Mouse (Mus musculus): ENCODE data around the gene Kctd10. TPM values are rescaled to one million over a fixed set of nuclear protein-coding genes. Genes with fewer than 3 reads are reported as not detected.

The Kctd10 gene
- polyA plus RNA-seq, 1 experiment from 2014 or later, result 62.2 TPM

DNA sequence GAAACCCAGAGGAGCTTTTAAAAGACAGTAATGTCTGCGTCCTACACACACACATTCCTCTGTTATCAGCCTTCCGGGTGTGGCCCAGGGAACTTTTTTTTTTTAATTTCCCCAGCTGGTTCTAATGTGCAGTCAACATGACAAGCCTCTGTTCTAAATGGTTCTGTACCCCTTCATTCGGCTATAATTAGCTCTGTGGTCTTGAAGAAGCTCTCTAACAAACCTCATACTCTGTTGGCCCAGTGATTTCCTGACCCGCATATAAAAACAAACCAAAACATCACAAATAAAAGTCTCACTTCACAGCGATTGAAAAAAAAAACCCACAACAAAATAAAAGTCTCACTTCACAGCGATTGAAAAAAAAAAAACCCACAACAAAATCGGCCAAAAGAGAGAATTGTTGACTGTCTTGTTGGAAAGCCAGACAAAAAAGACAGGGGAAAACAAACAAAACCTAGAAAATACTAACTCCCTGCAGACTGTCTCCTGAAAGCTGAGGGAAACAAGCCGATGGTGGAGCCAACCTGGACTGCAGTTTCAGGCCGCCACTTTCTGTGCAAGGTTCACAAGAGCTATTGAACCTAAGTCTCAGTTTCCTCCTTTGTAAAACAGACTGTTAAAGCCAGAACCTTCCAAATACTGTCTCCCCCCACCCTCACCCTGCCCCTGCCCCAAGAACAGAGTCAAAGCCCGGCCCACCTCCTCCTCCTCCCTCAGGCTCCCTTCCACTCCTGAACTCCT, 2.0 kb downstream of the Kctd10 start:
- WGBS, result 69% methylated on average over 10 of the region's 10 CpGs
- Histone ChIP-seq H3K36me3 (peaks cover 2% of the 10 kb centered on the region; the same call in 1 of the 2 replicates), H3K27me3 (no peaks in the 10 kb centered on the region), H3K4me1 (replicated peaks) (peaks cover 55% of the 10 kb centered on the region), H3K4me3 (peak overlapping the region; percentile 93), H3K4me2 (peak overlapping the region; percentile 92), H3K9me3 (no peaks in the 10 kb centered on the region), H3K9ac (0 out of 2 replicates have a peak overlapping the region, but pooled peaks have one; percentile 97), H3K27ac (replicated peaks) (peak overlapping the region; percentile 44; the same call in 1 of the 2 replicates)
- ATAC-seq (ENCODE audit: low FRiP score, low read depth), result no peak

DNA sequence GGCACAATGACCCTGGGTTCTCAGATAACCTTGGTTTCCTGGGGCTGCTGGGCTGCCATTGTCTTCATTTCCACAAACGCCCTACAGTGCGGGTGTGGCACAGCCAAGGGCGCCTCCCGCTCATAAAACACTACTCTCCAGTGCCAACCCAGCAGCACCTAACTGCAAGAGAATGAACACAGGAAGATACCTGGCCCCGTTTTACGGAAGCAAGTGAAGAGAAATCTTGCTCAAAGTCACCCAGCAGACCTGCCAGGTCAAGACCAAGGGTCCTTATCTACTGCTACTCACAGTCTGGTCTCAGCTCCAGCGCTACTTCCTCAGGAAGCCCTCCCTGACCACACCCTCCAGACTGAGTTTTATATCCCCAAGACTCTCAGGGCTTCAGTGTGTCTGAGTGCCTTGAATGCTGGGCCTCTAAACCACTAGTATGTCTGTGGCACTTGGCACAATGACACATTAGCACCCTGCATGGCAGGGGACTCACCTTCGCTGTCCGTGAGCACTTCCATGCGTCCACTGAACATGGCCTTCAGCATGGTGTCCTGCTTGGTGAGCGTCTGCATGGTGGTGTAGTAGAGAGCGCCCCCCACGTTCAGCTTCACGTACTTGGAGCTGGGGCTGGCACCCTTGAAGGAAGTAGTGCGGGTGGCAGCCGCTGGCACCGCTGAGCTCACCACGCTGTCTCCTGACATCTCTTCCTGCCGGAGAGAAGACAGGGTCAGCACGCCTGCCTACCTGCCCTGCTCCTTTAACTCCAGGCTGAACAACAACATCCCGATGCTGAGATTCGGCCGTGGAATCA, 5.7 kb downstream of the Kctd10 start:
- WGBS, result 91% methylated on average over 23 of the region's 23 CpGs
- H3K27ac ChIP-seq (replicated peaks), result no peak overlapping the region
- no peak for ATAC-seq (ENCODE audit: low FRiP score, low read depth)
- no peak overlapping the region for H3K4me2 ChIP-seq
- H3K36me3 ChIP-seq, result peaks cover 9% of the 10 kb centered on the region
- no peaks in the 10 kb centered on the region for H3K27me3 ChIP-seq
- no peak overlapping the region for H3K9ac ChIP-seq
- no peaks in the 10 kb centered on the region for H3K9me3 ChIP-seq
- peaks cover 68% of the 10 kb centered on the region for H3K4me1 ChIP-seq (replicated peaks)
- no peak overlapping the region for H3K4me3 ChIP-seq

- H3K4me2 ChIP-seq, result no peak overlapping the region
- 91% methylated on average over 9 of the region's 9 CpGs for WGBS
- H3K4me1 ChIP-seq (replicated peaks), result peaks cover 60% of the 10 kb centered on the region
- peaks cover 19% of the 10 kb centered on the region for H3K36me3 ChIP-seq
- no peaks in the 10 kb centered on the region for H3K27me3 ChIP-seq
- no peak overlapping the region for H3K4me3 ChIP-seq
- ATAC-seq (ENCODE audit: low FRiP score, low read depth), result no peak
- H3K9me3 ChIP-seq, result no peaks in the 10 kb centered on the region
- H3K9ac ChIP-seq, result no peak overlapping the region
- no peak overlapping the region for H3K27ac ChIP-seq (replicated peaks)
Observed at GRCm38 (mm10) chr5:114373581-114373980, 6.7 kb downstream of the Kctd10 start.

DNA sequence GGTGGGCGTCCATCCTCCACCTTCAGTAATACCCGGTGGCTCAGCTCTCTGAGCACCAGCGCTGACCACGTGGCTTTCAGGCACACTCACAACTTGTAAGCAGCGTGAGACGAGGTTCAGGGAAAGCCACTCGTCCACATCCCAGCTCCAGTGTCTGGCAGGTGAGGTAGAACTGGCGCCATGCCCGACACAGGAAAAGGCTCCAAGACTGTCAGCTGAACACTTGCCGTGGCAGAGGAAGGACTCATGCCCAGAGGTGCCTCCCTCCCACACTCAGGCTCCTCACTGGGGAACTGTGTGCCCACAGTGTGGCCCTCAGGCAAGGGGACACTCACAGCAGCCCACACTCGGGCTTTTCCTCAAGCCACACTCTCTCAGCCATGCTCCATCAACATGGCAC, 7.1 kb downstream of the Kctd10 start:
- WGBS, result 65% methylated on average over 11 of the region's 11 CpGs
- H3K27me3 ChIP-seq, result no peaks in the 10 kb centered on the region
- no peaks in the 10 kb centered on the region for H3K9me3 ChIP-seq
- no peak overlapping the region for H3K9ac ChIP-seq
- ATAC-seq (ENCODE audit: low FRiP score, low read depth), result no peak
- H3K36me3 ChIP-seq, result peaks cover 21% of the 10 kb centered on the region
- no peak overlapping the region for H3K27ac ChIP-seq (replicated peaks)
- no peak overlapping the region for H3K4me3 ChIP-seq
- H3K4me2 ChIP-seq, result no peak overlapping the region
- H3K4me1 ChIP-seq (replicated peaks), result peaks cover 56% of the 10 kb centered on the region

GRCm38 (mm10) chr5:114372565-114372964, 7.7 kb downstream of the Kctd10 start:
- peaks cover 49% of the 10 kb centered on the region for H3K4me1 ChIP-seq (replicated peaks)
- H3K9ac ChIP-seq, result no peak overlapping the region
- peaks cover 27% of the 10 kb centered on the region for H3K36me3 ChIP-seq
- no peak overlapping the region for H3K4me2 ChIP-seq
- no peak overlapping the region for H3K4me3 ChIP-seq
- no peak for ATAC-seq (ENCODE audit: low FRiP score, low read depth)
- 50% methylated on average over 11 of the region's 11 CpGs for WGBS
- H3K27ac ChIP-seq (replicated peaks), result no peak overlapping the region
- no peaks in the 10 kb centered on the region for H3K27me3 ChIP-seq
- H3K9me3 ChIP-seq, result no peaks in the 10 kb centered on the region

DNA sequence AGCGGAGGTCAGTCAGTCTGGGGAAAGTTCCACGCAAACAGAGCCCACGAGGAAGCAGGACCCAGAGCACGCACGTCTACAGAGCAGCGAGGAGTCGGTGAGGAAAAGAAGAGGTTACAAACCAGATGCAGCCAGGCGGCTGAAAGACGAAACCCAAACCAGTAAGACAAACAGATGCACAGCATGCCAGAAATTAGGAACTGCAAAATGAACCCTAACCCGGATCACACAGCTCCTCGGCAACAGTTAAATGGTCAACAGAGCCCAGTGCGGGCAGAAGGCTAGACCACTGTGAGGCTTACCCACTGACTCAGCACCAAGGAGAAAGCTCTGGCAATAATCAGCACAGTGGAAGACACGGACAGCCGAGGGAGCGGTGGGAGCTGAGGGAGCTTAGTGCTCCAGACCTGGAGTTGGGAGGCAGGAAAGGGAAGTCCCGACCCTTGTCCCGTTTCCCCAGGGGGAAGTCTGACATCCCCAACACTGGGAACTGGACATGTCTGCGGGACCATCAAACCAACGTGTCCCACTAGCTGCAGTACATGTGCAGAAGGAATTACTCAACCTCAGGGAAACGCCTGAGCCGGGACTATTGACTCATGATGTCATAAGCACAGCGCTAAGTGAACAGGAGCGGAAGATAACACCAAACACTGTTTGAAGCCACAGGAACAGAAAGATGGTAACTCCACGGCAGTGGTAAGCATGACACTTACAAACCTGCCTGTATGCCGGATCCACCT, 8.4 kb downstream of the Kctd10 start:
- Histone ChIP-seq H3K27me3 (no peaks in the 10 kb centered on the region), H3K27ac (replicated peaks) (no peak overlapping the region; the same call in 1 of the 2 replicates), H3K4me1 (replicated peaks) (peaks cover 43% of the 10 kb centered on the region), H3K4me3 (no peak overlapping the region), H3K36me3 (peaks cover 33% of the 10 kb centered on the region), H3K4me2 (no peak overlapping the region; the same call in 1 of the 2 replicates), H3K9me3 (no peaks in the 10 kb centered on the region), H3K9ac (no peak overlapping the region)
- ATAC-seq (ENCODE audit: low FRiP score, low read depth), result no peak
- WGBS, result 78% methylated on average over 25 of the region's 25 CpGs

- Histone ChIP-seq H3K27me3 (no peaks in the 10 kb centered on the region), H3K9me3 (no peaks in the 10 kb centered on the region), H3K36me3 (peaks cover 39% of the 10 kb centered on the region), H3K9ac (no peak overlapping the region), H3K4me1 (replicated peaks) (peaks cover 40% of the 10 kb centered on the region), H3K4me2 (no peak overlapping the region), H3K4me3 (no peak overlapping the region), H3K27ac (replicated peaks) (no peak overlapping the region; the same call in 1 of the 2 replicates)
- no peak for ATAC-seq (ENCODE audit: low FRiP score, low read depth)
- WGBS, result 85% methylated on average over 3 of the region's 3 CpGs
Observed at GRCm38 (mm10) chr5:114371331-114371730, 9.0 kb downstream of the Kctd10 start.

GRCm38 (mm10) chr5:114370371-114370776, 9.9 kb downstream of the Kctd10 start:
- Histone ChIP-seq H3K4me2 (no peak overlapping the region), H3K27me3 (no peaks in the 10 kb centered on the region), H3K36me3 (peaks cover 48% of the 10 kb centered on the region), H3K4me1 (replicated peaks) (peaks cover 40% of the 10 kb centered on the region), H3K4me3 (no peak overlapping the region), H3K9me3 (no peaks in the 10 kb centered on the region), H3K9ac (no peak overlapping the region), H3K27ac (replicated peaks) (peak overlapping the region; percentile 60)
- WGBS, result 65% methylated on average over 9 of the region's 9 CpGs
- ATAC-seq (ENCODE audit: low FRiP score, low read depth), result peak; percentile 25; the same call in 1 of the 2 replicates

- Histone ChIP-seq H3K9me3 (no peaks in the 10 kb centered on the region), H3K4me1 (replicated peaks) (peaks cover 40% of the 10 kb centered on the region), H3K36me3 (peaks cover 52% of the 10 kb centered on the region), H3K9ac (no peak overlapping the region), H3K27me3 (no peaks in the 10 kb centered on the region), H3K27ac (replicated peaks) (peak overlapping the region; percentile 43), H3K4me2 (no peak overlapping the region), H3K4me3 (no peak overlapping the region)
- WGBS, result 86% methylated on average over 9 of the region's 9 CpGs
- ATAC-seq (ENCODE audit: low FRiP score, low read depth), result no peak
Observed at GRCm38 (mm10) chr5:114369921-114370320, 10.4 kb downstream of the Kctd10 start.

- 84% methylated on average over 16 of the region's 16 CpGs for WGBS
- no peak; the same call in 1 of the 2 replicates for ATAC-seq (ENCODE audit: low FRiP score, low read depth)
- H3K27ac ChIP-seq (replicated peaks), result no peak overlapping the region
- no peak overlapping the region for H3K4me2 ChIP-seq
- H3K27me3 ChIP-seq, result no peaks in the 10 kb centered on the region
- H3K9me3 ChIP-seq, result no peaks in the 10 kb centered on the region
- no peak overlapping the region for H3K9ac ChIP-seq
- peaks cover 58% of the 10 kb centered on the region for H3K36me3 ChIP-seq
- H3K4me1 ChIP-seq (replicated peaks), result peaks cover 37% of the 10 kb centered on the region
- H3K4me3 ChIP-seq, result no peak overlapping the region
Observed at GRCm38 (mm10) chr5:114368803-114369496, 11.4 kb downstream of the Kctd10 start.

DNA sequence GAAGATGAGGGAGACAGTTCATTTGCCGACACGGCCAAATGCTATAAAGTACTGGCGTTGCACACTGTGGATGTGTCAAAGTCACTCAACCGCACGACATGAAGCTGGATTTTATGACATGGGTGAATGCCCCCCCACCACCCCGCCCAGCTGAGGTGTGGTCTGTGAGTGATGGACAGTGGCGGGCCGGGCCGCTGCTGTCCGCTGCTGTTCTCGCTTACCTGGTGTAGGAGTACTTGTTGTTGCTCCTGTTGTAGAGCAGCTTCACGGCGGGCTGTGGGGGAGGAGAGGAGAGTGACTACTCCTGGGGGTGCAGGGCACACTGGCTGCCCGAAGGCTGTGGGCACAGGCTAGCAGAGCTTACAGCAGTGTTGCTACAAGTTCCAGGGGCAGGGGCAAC, 12.2 kb downstream of the Kctd10 start:
- Histone ChIP-seq H3K9ac (no peak overlapping the region), H3K4me2 (no peak overlapping the region), H3K36me3 (peaks cover 63% of the 10 kb centered on the region), H3K4me1 (replicated peaks) (peaks cover 30% of the 10 kb centered on the region), H3K9me3 (no peaks in the 10 kb centered on the region), H3K27ac (replicated peaks) (no peak overlapping the region), H3K4me3 (no peak overlapping the region), H3K27me3 (no peaks in the 10 kb centered on the region)
- ATAC-seq (ENCODE audit: low FRiP score, low read depth), result no peak
- 95% methylated on average over 14 of the region's 14 CpGs for WGBS

Measured in hindbrain, embryonic 15.5 days (tissue).